Mouse (Mus musculus) adrenal gland, adult 18-20 months (tissue): ENCODE measurements at regions not wholly inside any gene's neighbourhood (a gene's known extent, or its start where the extent isn't known, plus 50 kb on each side); places are given as distances from the start of the nearest gene placed in this dataset.
"Not testable (repeated sequence)": the region's sequence is repeated elsewhere in the genome, so short reads cannot be mapped to it uniquely, and the experiment has no call there.

Experiments used
- DNase-seq, 2 experiments: peaks; one replicate each; pipeline ENCODE4 v3.0.0; 2021 to 2022; ENCODE audit warnings: low spot score in 2 of 2

- DNase-seq = no peak
Observed at GRCm38 (mm10) chr1:181262496-181262895, 50.7 kb upstream of the Wdr26 start.

DNA sequence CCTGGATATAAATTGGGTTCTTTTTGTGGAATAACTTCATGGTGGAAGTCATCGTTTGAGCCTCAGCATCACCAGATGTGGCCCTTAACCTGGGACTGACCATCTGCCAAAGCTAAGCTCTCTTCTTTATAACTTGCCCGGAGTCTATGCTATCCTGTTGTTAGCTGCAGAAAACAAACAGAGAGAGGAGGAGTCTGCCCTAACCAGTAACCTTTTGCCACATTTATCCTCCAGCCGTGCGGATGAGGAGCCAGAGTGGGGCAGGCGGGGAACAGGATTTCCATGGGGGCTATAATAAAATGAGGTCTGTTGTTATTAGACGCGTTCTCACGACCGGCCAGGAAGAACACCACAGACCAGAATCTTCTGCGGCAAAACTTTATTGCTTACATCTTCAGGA is 51.4 kb upstream of the Wdr26 start:
- DNase-seq = no peak

DNA sequence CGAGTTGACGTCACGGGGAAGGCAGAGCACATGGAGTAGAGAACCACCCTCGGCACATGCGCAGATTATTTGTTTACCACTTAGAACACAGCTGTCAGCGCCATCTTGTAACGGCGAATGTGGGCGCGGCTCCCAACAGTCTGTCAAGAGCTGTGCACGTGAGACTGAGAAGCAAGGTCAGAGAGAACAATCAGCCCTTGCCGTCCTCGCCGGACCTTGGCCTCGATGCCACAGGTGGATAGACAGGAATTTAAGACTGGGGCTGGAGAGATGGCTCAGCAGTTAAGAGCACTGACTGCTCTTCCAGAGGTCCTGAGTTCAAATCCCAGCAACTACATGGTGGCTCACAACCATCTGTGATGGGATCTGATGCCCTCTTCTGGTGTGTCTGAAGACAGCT is 58.7 kb upstream of the Wdr26 start:
- DNase-seq = not testable (repeated sequence)

GRCm38 (mm10) chr1:181271164-181271563 is 59.4 kb upstream of the Wdr26 start:
- DNase-seq = no peak

GRCm38 (mm10) chr1:181271821-181272220 is 60.0 kb upstream of the Wdr26 start:
- DNase-seq = no peak

- DNase-seq = peak; percentile 81
Observed at GRCm38 (mm10) chr1:181272622-181273296, 61.0 kb upstream of the Wdr26 start.

- DNase-seq = no peak
Observed at GRCm38 (mm10) chr1:181273540-181274204, 61.9 kb upstream of the Wdr26 start.

DNA sequence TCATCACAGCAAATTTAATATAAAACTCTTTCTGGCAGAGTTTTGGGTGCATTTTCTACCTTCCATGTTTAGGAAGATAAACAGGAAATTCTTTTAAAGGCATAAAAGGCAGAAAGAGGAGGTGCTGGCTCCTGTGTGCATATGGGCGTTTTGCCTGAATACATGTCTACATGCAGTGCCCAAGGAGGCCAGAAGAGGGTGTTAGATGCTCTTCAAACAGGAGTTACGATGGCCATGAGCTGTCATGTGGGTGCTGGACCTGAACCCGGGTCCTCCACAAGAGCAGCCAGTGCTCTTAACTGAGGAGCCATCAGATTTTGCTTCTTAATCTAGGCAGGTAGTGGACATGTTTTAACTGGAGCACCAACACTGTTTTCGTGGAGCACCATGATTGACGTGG is 69.0 kb upstream of the Wdr26 start:
- no peak for DNase-seq

DNA sequence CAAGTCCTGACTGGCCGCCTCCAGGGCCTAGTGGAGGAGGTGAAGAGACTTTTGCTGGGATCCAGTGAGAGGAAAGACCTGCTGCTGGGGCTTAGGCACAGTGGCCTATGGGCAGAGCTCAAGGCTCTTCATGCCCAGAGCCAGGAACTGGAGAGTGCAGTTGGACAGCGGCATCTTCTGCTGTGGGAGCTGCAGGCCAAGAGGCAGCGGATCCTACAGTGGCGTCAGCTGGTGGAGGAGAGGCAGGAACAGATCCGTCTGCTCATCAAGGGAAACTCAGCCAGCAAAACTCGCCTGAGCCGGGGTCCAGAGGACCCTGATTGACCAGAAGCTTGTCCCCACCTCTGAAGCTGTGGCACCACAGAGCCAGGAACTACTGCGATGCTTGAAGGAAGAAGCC is 69.4 kb upstream of the Cnih3 start:
- DNase-seq = not testable (repeated sequence)

GRCm38 (mm10) chr1:181283539-181283938 is 68.9 kb upstream of the Cnih3 start:
- DNase-seq = not testable (repeated sequence)

GRCm38 (mm10) chr1:181284301-181285197 is 67.9 kb upstream of the Cnih3 start:
- DNase-seq = no peak

GRCm38 (mm10) chr1:181285600-181285999 is 66.8 kb upstream of the Cnih3 start:
- no peak for DNase-seq

GRCm38 (mm10) chr1:181286146-181286545 is 66.3 kb upstream of the Cnih3 start:
- no peak for DNase-seq

- no peak for DNase-seq
Observed at GRCm38 (mm10) chr1:181287166-181287565, 65.3 kb upstream of the Cnih3 start.

DNA sequence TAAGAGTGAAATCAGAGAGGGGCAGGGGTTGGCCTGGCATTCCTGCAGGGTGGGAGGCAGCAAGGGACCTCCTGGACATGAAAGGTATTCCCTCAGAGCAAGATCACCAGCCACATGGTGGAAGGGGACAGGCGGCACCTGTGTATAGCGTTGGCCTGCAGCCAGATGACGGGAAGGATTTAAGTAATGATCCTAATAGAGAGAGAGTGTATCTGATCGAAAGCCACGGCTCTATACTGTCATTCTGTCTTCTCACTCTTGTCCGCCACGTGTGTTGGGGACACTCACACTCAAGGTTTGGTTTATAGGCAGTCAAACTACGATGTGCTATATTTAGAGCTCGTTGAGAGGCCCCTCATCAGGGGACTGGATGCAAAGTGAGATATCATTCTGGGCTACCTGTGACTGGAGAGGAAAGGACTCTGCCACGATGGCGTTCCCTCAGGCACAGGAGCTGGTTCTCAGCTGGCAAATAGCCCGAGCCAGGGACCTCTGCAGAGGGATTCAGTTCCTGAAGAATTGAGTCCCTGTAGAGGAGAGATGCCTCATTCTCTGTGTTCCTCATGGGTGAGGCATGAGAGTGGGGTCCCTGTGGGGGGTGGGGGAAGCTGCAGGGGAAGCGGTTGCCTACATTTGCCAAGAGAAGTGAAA is 62.9 kb upstream of the Cnih3 start:
- DNase-seq = no peak

GRCm38 (mm10) chr1:181291202-181291601 is 61.2 kb upstream of the Cnih3 start:
- no peak for DNase-seq

GRCm38 (mm10) chr1:181291966-181292365 is 60.5 kb upstream of the Cnih3 start:
- no peak for DNase-seq

GRCm38 (mm10) chr1:181293079-181293865 is 59.2 kb upstream of the Cnih3 start:
- no peak for DNase-seq

- DNase-seq = no peak
Observed at GRCm38 (mm10) chr1:181295651-181296050, 56.8 kb upstream of the Cnih3 start.

- DNase-seq = no peak
Observed at GRCm38 (mm10) chr1:181298063-181298462, 54.4 kb upstream of the Cnih3 start.
